Mouse (Mus musculus): ENCODE data around the gene Gnai2.
"Not testable (repeated sequence)": the region's sequence is repeated elsewhere in the genome, so short reads cannot be mapped to it uniquely, and the experiment has no call there.

Gene Gnai2

DNA sequence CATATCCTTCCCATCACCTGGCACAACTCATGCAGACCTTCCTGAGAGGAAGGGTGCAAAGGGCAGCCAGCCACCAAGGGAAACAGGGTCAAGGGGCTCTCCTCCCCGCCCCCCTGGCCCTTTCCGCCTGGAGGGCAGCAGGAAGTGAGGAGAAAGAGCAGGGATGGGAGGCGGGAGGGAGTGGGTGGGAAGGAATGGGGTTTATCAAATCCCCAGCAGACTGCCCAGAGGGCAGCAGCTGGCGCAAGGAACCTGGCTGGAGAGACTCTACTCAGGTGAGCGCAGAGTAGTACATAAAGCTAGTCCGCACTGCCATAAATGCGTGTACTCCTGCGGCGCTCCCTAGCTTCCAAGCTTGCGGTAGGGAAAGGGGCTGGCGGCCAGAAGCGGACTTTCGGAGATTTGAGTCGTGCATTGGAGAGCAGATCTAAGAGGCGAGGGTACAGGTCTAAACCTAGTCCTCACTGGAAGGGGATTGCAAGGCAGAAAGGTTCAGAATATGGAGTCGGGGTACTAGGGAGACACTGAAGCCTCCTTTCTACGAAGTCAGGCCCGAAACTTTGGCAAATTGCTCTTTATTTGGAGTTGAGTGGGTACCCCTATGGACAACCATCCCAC, 67.4 kb downstream of the Gnai2 start, which contains the start of gene Hyal2:
TSS of gene Hyal2 (plus strand) at position 244 of the 618 bp plus-strand sequence.
- DNase-seq: no peak

DNA sequence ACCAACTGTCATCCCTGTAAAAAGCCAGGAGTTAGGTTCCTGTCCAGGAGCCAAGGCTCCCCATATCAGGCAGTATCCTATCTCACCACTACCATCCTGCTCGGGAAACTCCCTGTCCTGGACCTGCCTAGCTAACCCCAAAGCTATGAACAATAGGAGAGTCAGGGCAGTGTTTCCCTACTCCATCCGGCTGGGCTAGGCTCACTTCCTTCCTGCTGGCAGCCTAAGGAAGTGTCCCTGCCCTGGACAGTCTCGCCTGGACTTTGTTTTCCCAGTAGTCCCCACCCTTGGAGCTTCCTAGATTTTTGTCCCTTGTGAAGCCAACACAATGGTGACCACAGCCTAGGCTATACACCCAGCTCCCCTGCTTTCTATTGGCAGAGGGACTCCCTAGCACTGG, 68.3 kb downstream of the Gnai2 start:
- DNase-seq: no peak

DNA sequence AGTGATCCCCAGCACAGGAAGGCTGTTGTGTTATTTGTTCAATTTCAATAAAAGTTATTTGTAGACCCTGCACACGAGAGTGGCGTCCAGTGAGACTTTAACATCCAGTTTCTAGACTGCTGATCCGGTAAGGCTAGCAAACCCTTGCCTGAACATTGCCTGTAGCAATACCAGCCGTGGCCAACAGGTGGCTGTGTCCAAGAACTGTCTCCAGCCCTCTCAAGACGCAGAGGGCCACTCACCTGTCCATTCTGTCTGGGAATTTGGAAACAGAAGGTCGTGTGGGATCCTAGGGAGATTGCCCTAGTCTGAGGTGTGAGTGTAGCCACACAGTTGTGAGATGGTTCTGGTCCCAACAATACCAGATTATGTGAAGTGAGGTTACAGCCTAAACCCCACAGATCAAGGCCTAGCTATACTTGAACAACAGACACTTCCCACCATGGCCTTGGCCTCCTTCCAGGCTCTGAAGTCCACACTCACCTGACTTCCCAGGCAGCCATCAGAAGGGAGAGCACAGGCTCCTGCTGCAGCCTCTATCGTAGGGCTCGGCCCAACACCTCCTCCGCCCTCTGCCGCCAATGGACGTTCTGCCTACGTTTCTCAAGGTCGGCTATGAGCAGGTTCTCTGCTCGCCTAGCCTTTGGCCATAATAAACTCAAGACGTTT, 69.0 kb downstream of the Gnai2 start:
- peak; percentile 83 for DNase-seq

DNA sequence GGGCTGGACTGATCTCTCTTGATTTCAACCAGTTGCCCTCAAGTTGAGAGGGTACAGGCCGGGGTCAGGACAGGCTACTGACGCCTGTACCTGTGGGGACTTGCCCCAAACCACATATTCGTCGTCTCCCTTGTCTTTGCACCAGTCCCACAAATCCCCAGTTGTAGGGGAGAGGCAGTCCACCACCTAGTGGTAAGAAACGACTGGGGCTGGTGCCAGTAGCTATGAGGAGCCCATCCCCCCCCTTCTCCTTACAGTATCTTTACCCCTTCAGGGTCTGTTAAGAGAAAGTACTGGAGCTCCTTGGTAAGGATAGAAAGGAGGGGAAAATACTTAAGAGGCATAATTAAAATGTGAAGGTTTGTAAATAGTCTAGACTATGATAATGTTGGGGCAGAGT, 69.6 kb downstream of the Gnai2 start:
- DNase-seq: not testable (repeated sequence)

All from right cerebral cortex, postnatal 4 days (tissue).